Mouse (Mus musculus) gastrocnemius, postnatal 4 days (tissue): ENCODE data around the gene Atp5d. TPM values are rescaled to one million over a fixed set of nuclear protein-coding genes. Genes with fewer than 3 reads are reported as not detected.

ENCODE experiments used
- DNase-seq, 2 experiments: peaks; one replicate each; pipeline ENCODE4 v3.0.0; 2021 to 2022; ENCODE audit warnings: low spot score in 2 of 2, mixed read lengths in 2 of 2
- long read RNA-seq, 2 experiments: library from polyadenylated mRNA; stranded (forward); transcript quantifications; one replicate each; pipeline ENCODE4 v2.0.0; 2021
- total RNA-seq, 2 experiments: library from RNA; stranded (reverse); gene quantifications; 2 replicates each; pipeline ENCODE4 v1.2.3; 2021

The Atp5d gene
- total RNA-seq: 100 to 1,000 TPM; 522 to 564 TPM
- long read RNA-seq, experiment 1, transcript Atp5d-201 (4 exons, 931 nt): major isoform, 322 of 340 reads
- long read RNA-seq, experiment 1, partial matches to known transcripts: 10 of 340 reads
- long read RNA-seq, experiment 1, other reads (novel, unspliced or antisense): 6 of 340 reads
- long read RNA-seq, experiment 2, transcript Atp5d-201 (4 exons, 931 nt): major isoform, 323 of 356 reads
- long read RNA-seq, experiment 2, partial matches to known transcripts: 6 of 356 reads
- long read RNA-seq, experiment 2, other reads (novel, unspliced or antisense): 24 of 356 reads

GRCm38 (mm10) chr10:80138553-80139438, at the start of gene Atp5d:
Gene Atp5d (plus strand): TSS chr10:80138632.
- no peak for DNase-seq

GRCm38 (mm10) chr10:80089146-80089545, 49.3 kb upstream of the Atp5d start:
- no peak for DNase-seq

- peak in 1 of 2 experiments; percentile 40 for DNase-seq
These were observed 46.9 kb upstream of the Atp5d start for GRCm38 (mm10) chr10:80091527-80091926.

- DNase-seq: no peak
These were observed 45.7 kb upstream of the Atp5d start for GRCm38 (mm10) chr10:80092690-80093089.

GRCm38 (mm10) chr10:80094085-80094484, 44.3 kb upstream of the Atp5d start:
- no peak for DNase-seq

GRCm38 (mm10) chr10:80094684-80095083, 43.7 kb upstream of the Atp5d start:
- DNase-seq: no peak

- no peak for DNase-seq
These were observed 42.9 kb upstream of the Atp5d start for GRCm38 (mm10) chr10:80095547-80095946.

- DNase-seq: no peak
These were observed 41.2 kb upstream of the Atp5d start for GRCm38 (mm10) chr10:80097275-80097674.

GRCm38 (mm10) chr10:80098630-80099029, 39.8 kb upstream of the Atp5d start:
- no peak for DNase-seq

- DNase-seq: no peak
These were observed 37.5 kb upstream of the Atp5d start for GRCm38 (mm10) chr10:80100982-80101381.

GRCm38 (mm10) chr10:80102216-80102915, 36.1 kb upstream of the Atp5d start:
- DNase-seq: peak; percentile 79 to 90

GRCm38 (mm10) chr10:80103032-80103431, 35.4 kb upstream of the Atp5d start:
- DNase-seq: no peak

GRCm38 (mm10) chr10:80104181-80104580, 34.3 kb upstream of the Atp5d start:
- no peak for DNase-seq

GRCm38 (mm10) chr10:80105460-80105859, 33.0 kb upstream of the Atp5d start, which contains the start of gene Sbno2:
Gene Sbno2 (minus strand): TSS chr10:80105571.
- DNase-seq: no peak

GRCm38 (mm10) chr10:80105926-80106325, 32.5 kb upstream of the Atp5d start:
- DNase-seq: no peak

GRCm38 (mm10) chr10:80107678-80108077, 30.8 kb upstream of the Atp5d start:
- DNase-seq: no peak

GRCm38 (mm10) chr10:80114341-80115284, 23.8 kb upstream of the Atp5d start:
- peak; percentile 84 to 92 for DNase-seq

GRCm38 (mm10) chr10:80115290-80115943, 23.0 kb upstream of the Atp5d start, which contains the start of gene Stk11:
Gene Stk11 (plus strand): TSS chr10:80115803.
- DNase-seq: peak; percentile 96 to 100

- DNase-seq: no peak
These were observed 22.5 kb upstream of the Atp5d start for GRCm38 (mm10) chr10:80115944-80116335.

- peak in 1 of 2 experiments; percentile 41 for DNase-seq
These were observed 21.9 kb upstream of the Atp5d start for GRCm38 (mm10) chr10:80116563-80116926.
